Mouse (Mus musculus) embryo, embryonic 11.5 days (tissue): ENCODE results near the gene Ltb4r2.

ENCODE experiments used
- DNase-seq: peaks from one replicate; pipeline ENCODE4 v3.0.0-alpha.2; 2012; ENCODE audit warnings: low read depth, low spot score

Ltb4r2 gene

GRCm38 (mm10) chr14:55781310-55781709 is 20.1 kb downstream of the Ltb4r2 start:
- DNase-seq: peak; percentile 69

GRCm38 (mm10) chr14:55782361-55782960 is 21.2 kb downstream of the Ltb4r2 start:
- DNase-seq: no peak

- no peak for DNase-seq
These were observed 22.1 kb downstream of the Ltb4r2 start for GRCm38 (mm10) chr14:55783171-55783957.

GRCm38 (mm10) chr14:55783958-55784235 is 22.7 kb downstream of the Ltb4r2 start, which contains the start of gene Adcy4:
Gene Adcy4 (minus strand): TSS chr14:55784095.
- no peak for DNase-seq

GRCm38 (mm10) chr14:55785195-55785594 is 24.0 kb downstream of the Ltb4r2 start:
- no peak for DNase-seq

GRCm38 (mm10) chr14:55787731-55788130 is 26.5 kb downstream of the Ltb4r2 start:
- no peak for DNase-seq

- no peak for DNase-seq
These were observed 27.2 kb downstream of the Ltb4r2 start, which contains the start of gene Ripk3 for GRCm38 (mm10) chr14:55788256-55789050. Gene Ripk3 (minus strand): TSS chr14:55788865.

- DNase-seq: no peak
These were observed 32.2 kb downstream of the Ltb4r2 start for GRCm38 (mm10) chr14:55793461-55793860.

GRCm38 (mm10) chr14:55793946-55794345 is 32.7 kb downstream of the Ltb4r2 start:
- DNase-seq: no peak

- no peak for DNase-seq
These were observed 34.3 kb downstream of the Ltb4r2 start for GRCm38 (mm10) chr14:55795380-55796163.
